Mouse (Mus musculus) ovary, adult 2 months (tissue): ENCODE results near the gene Eng. TPM values are rescaled to one million over a fixed set of nuclear protein-coding genes. Genes with fewer than 3 reads are reported as not detected.

ENCODE experiments used
- polyA plus RNA-seq: library from polyadenylated mRNA; depleted of rRNA; stranded (reverse); fragments of >200 nt; gene quantifications from 2 replicates; pipeline ENCODE4 v1.2.3, GENCODE M21; 2012; rRNA removed

The Eng gene
- 174 and 176 TPM in 2 replicates for polyA plus RNA-seq

GRCm38 (mm10) chr2:32646379-32647056 is at the start of gene Eng:
Eng (plus strand) TSS chr2:32646595.

GRCm38 (mm10) chr2:32599409-32599808 is 47.0 kb upstream of the Eng start, which contains the start of gene St6galnac6:
St6galnac6 (plus strand) TSS chr2:32599709.

GRCm38 (mm10) chr2:32621517-32621859 is 24.9 kb upstream of the Eng start, which contains the start of gene Ak1:
Ak1 (plus strand) TSS chr2:32621758.

GRCm38 (mm10) chr2:32704021-32704421 is 57.6 kb downstream of the Eng start, which contains the start of gene Fpgs:
Fpgs (minus strand) TSS chr2:32704145.

GRCm38 (mm10) chr2:32712934-32713817 is 66.8 kb downstream of the Eng start, which contains the start of gene Cdk9:
Cdk9 (minus strand) TSS chr2:32713076.

GRCm38 (mm10) chr2:32720681-32721229 is 74.4 kb downstream of the Eng start, which contains the start of gene Sh2d3c:
Sh2d3c (plus strand) TSS chr2:32721055.

Other genes with a start within 250 kb of the Eng start
- 5.6 and 7.1 TPM in 2 replicates for gene Naif1, start 196.1 kb upstream of the Eng start, polyA plus RNA-seq
- 17.3 and 18.1 TPM in 2 replicates for gene Slc25a25, start 195.2 kb upstream of the Eng start, polyA plus RNA-seq
- gene Fam102a, start 111.3 kb upstream of the Eng start, polyA plus RNA-seq = 31.7 and 37.3 TPM in 2 replicates
- gene Dpm2, start 75.7 kb upstream of the Eng start, polyA plus RNA-seq = 118 and 149 TPM in 2 replicates
- gene Pip5kl1, start 71.8 kb upstream of the Eng start, polyA plus RNA-seq = 0.67 and 0.74 TPM in 2 replicates
- not detected in 2 replicates for gene 9430097D07Rik, start 70.9 kb upstream of the Eng start, polyA plus RNA-seq
- gene St6galnac4, start 59.5 kb upstream of the Eng start, polyA plus RNA-seq = 33.5 and 34.2 TPM in 2 replicates
- gene St6galnac6, start 46.9 kb upstream of the Eng start, polyA plus RNA-seq = 80.7 and 95.8 TPM in 2 replicates
- gene Ak1, start 24.8 kb upstream of the Eng start, polyA plus RNA-seq = 24.3 and 26.7 TPM in 2 replicates
- 92.0 and 102 TPM in 2 replicates for gene Fpgs, start 57.5 kb downstream of the Eng start, polyA plus RNA-seq
- 181 and 213 TPM in 2 replicates for gene Cdk9, start 66.5 kb downstream of the Eng start, polyA plus RNA-seq
- gene Sh2d3c, start 74.5 kb downstream of the Eng start, polyA plus RNA-seq = 50.4 and 50.9 TPM in 2 replicates
- gene 6330409D20Rik, start 94.4 kb downstream of the Eng start, polyA plus RNA-seq = not detected in 2 replicates
- gene Tor2a, start 110.6 kb downstream of the Eng start, polyA plus RNA-seq = 120 and 130 TPM in 2 replicates
- gene Ttc16, start 129.0 kb downstream of the Eng start, polyA plus RNA-seq = 9.9 and 10.3 TPM in 2 replicates
- gene Ptrh1, start 129.2 kb downstream of the Eng start, polyA plus RNA-seq = 18.7 and 19.7 TPM in 2 replicates
- 1.5 and 1.6 TPM in 2 replicates for gene Cfap157, start 137.8 kb downstream of the Eng start, polyA plus RNA-seq
- 11.3 and 13.7 TPM in 2 replicates for gene Stxbp1, start 200.7 kb downstream of the Eng start, polyA plus RNA-seq
- gene Fam129b, start 229.5 kb downstream of the Eng start, polyA plus RNA-seq = 47.5 and 60.3 TPM in 2 replicates